Comparison of ENCODE assay signal across 12 mouse cellular contexts in genomic region chr10:59825137-59825812, GRCm38 (mm10). TPM values are rescaled to one million over a fixed set of nuclear protein-coding genes. Genes with fewer than 3 reads are reported as not detected.
DNase-seq lines count a peak whose midpoint lies in the region; ATAC-seq lines count a peak whose summit lies in the region.
"Had no signal": no experiment of that assay in that cellular context is flagged by ENCODE, and none has a peak within 500 bp of the region (broad histone marks: within the 10 kb centered on the region; RNA-seq: fewer than 3 reads in every experiment).

No protein-coding gene starts in this region.

- no peaks in the 10 kb centered on the region for H3K27me3 ChIP-seq in neural tube, embryonic 15.5 days (replicated peaks)
- H3K27me3 ChIP-seq: heart, embryonic 13.5 days; neural tube, embryonic 12.5 days had no signal

- H3K4me1 ChIP-seq in neural tube, embryonic 15.5 days: peaks cover 3% of the 10 kb centered on the region; the same call in 1 of the 2 replicates
- H3K4me1 ChIP-seq: neural tube, embryonic 12.5 days had no signal

- H3K36me3 ChIP-seq in neural tube, embryonic 15.5 days: peaks cover 29% of the 10 kb centered on the region

- no peak overlapping the region for H3K9ac ChIP-seq in neural tube, embryonic 15.5 days (replicated peaks)
- H3K9ac ChIP-seq: heart, embryonic 13.5 days; neural tube, embryonic 12.5 days had no signal

- WGBS in neural tube, embryonic 15.5 days: 79% methylated on average over 16 of the region's 16 CpGs

- DNase-seq in left cerebral cortex, adult 18-20 months (ENCODE audit: low spot score in 2 of 2): peak; percentile 40 to 59
- DNase-seq in left cerebral cortex, adult 11 months (ENCODE audit: low spot score): no peak
- DNase-seq in MN1 (ENCODE audit: low spot score): peak; percentile 55
- DNase-seq in adrenal gland, postnatal 10 days: peak; percentile 52
- peak; percentile 35 for DNase-seq in heart, postnatal 4 days
- DNase-seq in neural tube, embryonic 10.5 days (ENCODE audit: extremely low spot score, low spot score): no peak
- no peak for DNase-seq in layer of hippocampus, adult 11-12 months (ENCODE audit: low spot score)
- DNase-seq: kidney, postnatal 25 days; thymus, adult 18-20 months had no signal

- H3K4me3 ChIP-seq in neural tube, embryonic 15.5 days (replicated peaks): no peak overlapping the region
- H3K4me3 ChIP-seq: heart, embryonic 13.5 days; neural tube, embryonic 12.5 days had no signal

- no peak for ATAC-seq in neural tube, embryonic 15.5 days (ENCODE audit: low FRiP score)

- H3K27ac ChIP-seq in neural tube, embryonic 15.5 days (replicated peaks): no peak overlapping the region
- H3K27ac ChIP-seq: heart, embryonic 13.5 days; neural tube, embryonic 12.5 days had no signal

- H3K9me3 ChIP-seq in neural tube, embryonic 15.5 days (replicated peaks): no peaks in the 10 kb centered on the region
- H3K9me3 ChIP-seq: neural tube, embryonic 12.5 days had no signal

- H3K4me2 ChIP-seq in neural tube, embryonic 15.5 days: no peak overlapping the region
- H3K4me2 ChIP-seq: heart, embryonic 13.5 days; neural tube, embryonic 12.5 days had no signal

RNA-seq across cellular contexts. Expression of gene Dnajb12, which starts 54.1 kb away (rescaled TPM):
- total RNA-seq in left cerebral cortex, adult 18-20 months (2021): 10 to 100 TPM; 47.3 to 49.6 TPM
- total RNA-seq in adrenal gland, postnatal 10 days (2021): 10 to 100 TPM; 45.4 to 52.7 TPM
- 10 to 100 TPM; 39.6 to 41.1 TPM for total RNA-seq in heart, postnatal 4 days (2021)
- 17.2 and 20.6 TPM in 2 replicates for polyA plus RNA-seq in neural tube, embryonic 15.5 days (2015; fragmentation: Nextera tagmentation; extraction: Ambion mirVana)

Comparison
In these comparisons a context has a peak if more than half of its experiments do, and no peak if none do; other contexts are left out.
1. DNase-seq: peak in left cerebral cortex, adult 18-20 months (2 of 2), MN1 (single experiment), adrenal gland, postnatal 10 days (single experiment) and heart, postnatal 4 days (single experiment); none in left cerebral cortex, adult 11 months (single experiment), neural tube, embryonic 10.5 days (single experiment) and layer of hippocampus, adult 11-12 months (single experiment).